Mouse (Mus musculus) liver, embryonic 16.5 days (tissue): ENCODE data around the gene Mtss1l. TPM values are rescaled to one million over a fixed set of nuclear protein-coding genes. Genes with fewer than 3 reads are reported as not detected.

Experiments used
- ATAC-seq: fragments of 200-750 bp; cut with Nextera tagmentation; 2 replicates; pipeline ENCODE4 v1.8.0; 2017; ENCODE audit warnings: low read depth, mild to moderate bottlenecking, moderate number of reproducible peaks, moderate library complexity
- H3K27ac ChIP-seq: fragments of 300-500 bp; sonication (generic); 2 replicates; pipeline ENCODE4 v1.5.1; 2014; ENCODE audit warnings: mild to moderate bottlenecking, low read length
- H3K27me3 ChIP-seq: fragments of 300-500 bp; sonication (generic); 2 replicates; pipeline ENCODE4 v1.6.1; 2014; ENCODE audit warnings: low read depth, low read length, mixed read lengths; ENCODE audit not compliant: control insufficient read depth, insufficient read depth
- H3K36me3 ChIP-seq: fragments of 300-500 bp; sonication (generic); 2 replicates; pipeline ENCODE4 v1.6.1; 2014; ENCODE audit warnings: mild to moderate bottlenecking; ENCODE audit not compliant: control insufficient read depth, insufficient read depth
- H3K4me1 ChIP-seq: fragments of 300-500 bp; sonication (generic); 2 replicates; pipeline ENCODE4 v1.6.1; 2014; ENCODE audit warnings: low read depth, low read length, mixed read lengths; ENCODE audit not compliant: control insufficient read depth
- H3K4me2 ChIP-seq: fragments of 300-500 bp; sonication (generic); 2 replicates; pipeline ENCODE4 v1.6.1; 2014; ENCODE audit warnings: low read depth, low read length, mixed read lengths
- H3K4me3 ChIP-seq: fragments of 300-500 bp; sonication (generic); 2 replicates; pipeline ENCODE4 v1.5.1; 2014; ENCODE audit warnings: low read depth, mild to moderate bottlenecking, low read length
- H3K9ac ChIP-seq: fragments of 300-500 bp; sonication (generic); 2 replicates; pipeline ENCODE4 v1.6.1; 2014; ENCODE audit warnings: low read depth, low read length
- H3K9me3 ChIP-seq: fragments of 300-500 bp; sonication (generic); replicated peaks from 2 replicates; pipeline ENCODE4 v1.6.1; 2016; ENCODE audit warnings: low read length; ENCODE audit not compliant: control insufficient read depth
- WGBS: fragments of 180-500 bp; shearing (Covaris S2); extraction: QIAGEN DNeasy Blood & Tissue Kit; methylation state at CpG from one replicate; pipeline ENCODE4 v1.1.7; 2014; ENCODE audit not compliant: insufficient replicate concordance; 5-methylcytosine and 5-hydroxymethylcytosine counted together
- polyA plus RNA-seq: library from polyadenylated mRNA; unstranded; fragments of >200 nt; fragmentation: Nextera tagmentation; extraction: Ambion mirVana; gene quantifications from 2 replicates; pipeline ENCODE4 v1.2.1, GENCODE M21; 2015

Mtss1l gene
- polyA plus RNA-seq, 1 experiment from 2014 or later = 0.57 TPM

DNA sequence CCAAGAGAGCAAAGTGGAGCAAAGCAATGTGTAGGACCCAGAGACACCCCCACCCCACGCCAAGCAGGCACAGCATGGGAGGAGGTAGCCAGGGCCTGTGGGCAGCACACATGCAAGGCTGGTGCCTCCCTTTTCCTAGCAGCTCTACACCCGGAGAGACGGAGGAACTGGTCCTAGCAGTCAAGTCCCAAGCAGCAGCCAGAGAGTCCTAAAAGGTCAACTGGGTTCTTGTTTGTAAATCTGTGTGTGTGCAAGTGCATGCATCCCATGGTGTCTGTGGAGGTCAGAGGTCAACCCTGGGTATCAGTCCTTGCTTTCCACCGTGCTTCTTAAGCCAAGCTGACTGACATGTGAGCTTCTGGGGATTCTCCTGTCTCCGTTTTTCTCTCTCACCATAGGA, 27.1 kb upstream of the Mtss1l start:
- H3K36me3 ChIP-seq = no peaks in the 10 kb centered on the region
- H3K27me3 ChIP-seq = no peaks in the 10 kb centered on the region
- H3K9me3 ChIP-seq = no peaks in the 10 kb centered on the region
- WGBS = 64% methylated on average over 5 of the region's 5 CpGs
- H3K4me3 ChIP-seq = no peak overlapping the region
- H3K4me2 ChIP-seq = no peak overlapping the region
- no peaks in the 10 kb centered on the region for H3K4me1 ChIP-seq
- no peak for ATAC-seq
- H3K9ac ChIP-seq = no peak overlapping the region
- no peak overlapping the region for H3K27ac ChIP-seq

DNA sequence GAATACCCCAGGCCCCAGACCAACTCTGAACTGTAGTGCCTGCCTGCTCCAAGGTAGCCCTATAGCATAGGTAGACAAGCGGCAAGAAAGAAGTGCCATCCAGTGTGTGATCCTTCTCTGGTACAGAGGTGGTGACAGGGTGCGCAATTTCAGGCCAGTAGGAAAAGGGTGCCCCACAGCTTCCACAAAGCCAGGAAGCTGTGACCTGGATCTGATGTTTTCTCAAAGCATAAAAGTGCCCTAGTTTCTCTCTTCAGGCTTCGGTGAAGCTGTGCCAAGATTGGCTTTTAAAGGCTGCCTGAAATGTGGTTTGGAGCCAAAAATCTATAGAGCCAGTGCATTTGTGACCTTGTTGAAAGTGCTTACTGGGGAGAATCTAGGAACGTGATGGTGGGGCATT, 26.4 kb upstream of the Mtss1l start:
- no peak overlapping the region for H3K27ac ChIP-seq
- H3K9ac ChIP-seq = no peak overlapping the region
- H3K4me1 ChIP-seq = no peaks in the 10 kb centered on the region
- no peaks in the 10 kb centered on the region for H3K9me3 ChIP-seq
- no peak overlapping the region for H3K4me3 ChIP-seq
- H3K36me3 ChIP-seq = no peaks in the 10 kb centered on the region
- no peak for ATAC-seq
- H3K4me2 ChIP-seq = no peak overlapping the region
- WGBS = 79% methylated on average over 4 of the region's 4 CpGs
- H3K27me3 ChIP-seq = no peaks in the 10 kb centered on the region

DNA sequence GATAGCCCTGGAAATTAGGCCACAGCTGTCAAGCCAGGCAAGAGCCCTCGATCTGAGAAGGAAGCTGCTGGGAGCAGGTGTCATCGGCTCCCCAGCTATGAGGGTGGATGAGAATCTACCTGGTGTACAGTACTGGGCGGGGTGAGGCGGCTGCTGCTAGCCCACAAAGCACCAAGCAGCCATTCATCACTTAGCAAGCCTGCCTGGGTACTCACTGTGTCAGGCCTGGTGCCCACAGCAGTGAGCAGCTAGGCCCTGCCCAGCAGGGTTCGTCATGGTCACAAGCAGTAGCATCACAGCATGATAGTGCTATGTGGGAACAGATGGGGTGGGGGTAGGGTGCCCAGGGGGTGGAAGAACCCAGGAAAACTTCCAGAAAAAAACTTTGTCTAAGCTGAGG, 25.8 kb upstream of the Mtss1l start:
- Histone ChIP-seq H3K27me3 (no peaks in the 10 kb centered on the region), H3K4me2 (no peak overlapping the region), H3K9me3 (no peaks in the 10 kb centered on the region), H3K27ac (no peak overlapping the region), H3K36me3 (no peaks in the 10 kb centered on the region), H3K4me3 (no peak overlapping the region), H3K4me1 (no peaks in the 10 kb centered on the region), H3K9ac (no peak overlapping the region)
- ATAC-seq = no peak
- 74% methylated on average over 5 of the region's 5 CpGs for WGBS

DNA sequence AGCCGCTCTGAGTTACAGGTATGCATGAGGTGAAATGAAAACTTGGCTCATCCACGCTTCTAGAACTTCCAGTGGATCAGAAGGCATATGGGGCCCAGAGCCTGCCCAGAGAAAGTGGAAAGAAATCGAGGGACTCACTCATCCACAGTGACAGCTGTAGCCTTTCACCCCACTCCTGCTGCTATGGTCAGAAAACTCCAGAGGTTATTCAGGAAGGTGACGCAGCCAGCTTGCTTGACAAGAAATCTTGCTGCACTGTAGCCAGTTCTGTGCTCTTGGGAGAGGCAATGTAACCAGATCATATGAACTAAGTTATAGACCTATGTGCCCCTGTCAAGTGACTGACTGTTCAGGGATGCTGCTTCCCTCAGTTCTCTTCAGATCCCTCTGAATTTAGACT, 25.2 kb upstream of the Mtss1l start:
- Histone ChIP-seq H3K9me3 (no peaks in the 10 kb centered on the region), H3K4me3 (no peak overlapping the region), H3K4me1 (no peaks in the 10 kb centered on the region), H3K27me3 (no peaks in the 10 kb centered on the region), H3K36me3 (no peaks in the 10 kb centered on the region), H3K9ac (no peak overlapping the region), H3K4me2 (no peak overlapping the region), H3K27ac (no peak overlapping the region)
- ATAC-seq = no peak
- WGBS = 77% methylated on average over 4 of the region's 4 CpGs

DNA sequence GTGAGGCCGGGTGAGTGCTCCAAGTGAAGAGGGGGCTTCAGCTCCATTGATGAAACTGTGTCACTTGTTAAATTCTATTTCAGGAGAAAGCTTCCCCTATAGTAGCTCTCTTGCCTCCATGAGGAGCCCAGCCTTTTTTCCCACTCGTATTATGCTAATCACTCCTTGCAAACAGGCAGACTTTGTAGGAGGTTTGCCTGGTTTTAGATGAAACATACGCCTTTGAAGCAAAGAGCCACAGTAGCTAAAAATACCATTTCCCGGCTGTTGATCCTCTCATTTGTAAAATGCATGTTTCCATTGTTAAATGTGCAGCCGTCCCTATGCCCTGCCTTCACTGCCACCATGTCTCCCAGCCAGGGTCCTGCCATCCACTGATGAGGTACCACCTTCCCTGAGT, 23.7 kb upstream of the Mtss1l start:
- Histone ChIP-seq H3K4me2 (no peak overlapping the region), H3K4me3 (no peak overlapping the region), H3K4me1 (no peaks in the 10 kb centered on the region), H3K36me3 (no peaks in the 10 kb centered on the region), H3K27me3 (no peaks in the 10 kb centered on the region), H3K9me3 (no peaks in the 10 kb centered on the region), H3K27ac (no peak overlapping the region), H3K9ac (no peak overlapping the region)
- ATAC-seq = no peak
- 66% methylated on average over 5 of the region's 5 CpGs for WGBS

DNA sequence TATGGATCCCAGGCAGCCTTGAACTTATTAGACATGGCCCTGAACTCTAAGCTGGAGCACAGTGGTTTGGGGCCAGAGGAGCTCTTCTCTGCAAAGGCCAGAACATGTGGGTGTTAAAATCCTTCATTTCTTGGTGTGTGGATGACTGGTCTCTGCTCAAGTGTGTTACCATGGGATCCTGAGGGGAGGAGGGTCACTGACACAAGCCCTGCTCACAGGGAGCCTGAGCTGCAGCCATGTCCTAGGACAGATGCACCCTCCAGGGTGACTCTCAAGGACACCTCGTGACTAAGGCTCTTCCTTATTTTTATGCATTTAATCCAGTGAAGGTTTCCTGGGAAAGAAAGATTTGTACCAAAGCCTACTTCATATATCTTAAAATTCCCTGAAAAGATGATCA, 23.2 kb upstream of the Mtss1l start:
- ATAC-seq = no peak

DNA sequence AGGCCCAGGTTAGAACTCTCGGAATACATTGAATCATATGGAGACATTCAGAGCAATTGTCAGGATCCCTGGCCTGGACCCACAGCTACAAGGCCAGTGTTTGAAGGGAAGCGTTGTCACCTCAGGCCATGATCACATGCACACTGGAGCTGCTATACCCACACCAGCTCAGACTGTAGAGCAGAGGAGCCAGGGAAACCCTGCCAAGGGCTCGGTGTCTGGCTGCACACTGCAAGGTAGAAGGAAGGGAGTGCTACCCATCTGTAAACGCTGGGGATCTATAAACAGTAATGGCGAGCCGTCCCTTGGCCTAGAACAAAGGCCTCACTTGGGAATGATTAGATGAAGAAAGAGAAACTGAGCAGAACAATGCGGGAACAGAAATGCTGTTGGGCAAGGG, 21.8 kb upstream of the Mtss1l start:
- Histone ChIP-seq H3K9ac (no peak overlapping the region), H3K27ac (no peak overlapping the region), H3K27me3 (no peaks in the 10 kb centered on the region), H3K4me2 (no peak overlapping the region), H3K4me3 (no peak overlapping the region), H3K4me1 (no peaks in the 10 kb centered on the region), H3K36me3 (no peaks in the 10 kb centered on the region), H3K9me3 (no peaks in the 10 kb centered on the region)
- 79% methylated on average over 7 of the region's 7 CpGs for WGBS
- ATAC-seq = no peak

More for the DNA sequence above, 23.2 kb upstream of the Mtss1l start:
- Histone ChIP-seq H3K27ac (no peak overlapping the region), H3K4me1 (no peaks in the 10 kb centered on the region), H3K4me2 (no peak overlapping the region), H3K27me3 (no peaks in the 10 kb centered on the region), H3K4me3 (no peak overlapping the region), H3K36me3 (no peaks in the 10 kb centered on the region), H3K9ac (no peak overlapping the region), H3K9me3 (no peaks in the 10 kb centered on the region)
- WGBS = 71% methylated on average over 1 of the region's 1 CpGs

DNA sequence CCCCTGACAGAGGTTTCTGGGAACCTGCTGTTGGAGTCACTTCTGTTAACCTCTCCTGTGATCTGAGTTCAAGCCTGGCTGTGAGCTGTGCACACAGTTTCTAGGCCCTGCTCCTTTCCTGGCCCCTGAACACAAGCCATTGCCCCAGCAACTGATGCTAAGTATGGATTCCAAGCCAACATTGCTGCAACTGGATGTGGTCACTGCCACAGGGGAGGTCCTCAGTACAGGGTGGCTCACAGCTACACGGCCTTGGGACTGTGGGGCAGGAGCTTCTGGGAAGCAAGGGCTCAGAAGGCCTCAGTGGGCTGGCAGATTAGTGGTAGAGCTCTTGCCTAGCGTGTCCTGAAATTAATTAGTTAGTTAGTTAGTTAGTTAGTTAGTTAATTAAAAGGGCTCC, 20.7 kb upstream of the Mtss1l start:
- H3K36me3 ChIP-seq = no peaks in the 10 kb centered on the region
- no peak overlapping the region for H3K4me3 ChIP-seq
- H3K27ac ChIP-seq = no peak overlapping the region
- no peak for ATAC-seq
- WGBS = 76% methylated on average over 2 of the region's 2 CpGs
- H3K4me1 ChIP-seq = no peaks in the 10 kb centered on the region
- no peak overlapping the region for H3K4me2 ChIP-seq
- H3K27me3 ChIP-seq = no peaks in the 10 kb centered on the region
- H3K9ac ChIP-seq = no peak overlapping the region
- no peaks in the 10 kb centered on the region for H3K9me3 ChIP-seq

DNA sequence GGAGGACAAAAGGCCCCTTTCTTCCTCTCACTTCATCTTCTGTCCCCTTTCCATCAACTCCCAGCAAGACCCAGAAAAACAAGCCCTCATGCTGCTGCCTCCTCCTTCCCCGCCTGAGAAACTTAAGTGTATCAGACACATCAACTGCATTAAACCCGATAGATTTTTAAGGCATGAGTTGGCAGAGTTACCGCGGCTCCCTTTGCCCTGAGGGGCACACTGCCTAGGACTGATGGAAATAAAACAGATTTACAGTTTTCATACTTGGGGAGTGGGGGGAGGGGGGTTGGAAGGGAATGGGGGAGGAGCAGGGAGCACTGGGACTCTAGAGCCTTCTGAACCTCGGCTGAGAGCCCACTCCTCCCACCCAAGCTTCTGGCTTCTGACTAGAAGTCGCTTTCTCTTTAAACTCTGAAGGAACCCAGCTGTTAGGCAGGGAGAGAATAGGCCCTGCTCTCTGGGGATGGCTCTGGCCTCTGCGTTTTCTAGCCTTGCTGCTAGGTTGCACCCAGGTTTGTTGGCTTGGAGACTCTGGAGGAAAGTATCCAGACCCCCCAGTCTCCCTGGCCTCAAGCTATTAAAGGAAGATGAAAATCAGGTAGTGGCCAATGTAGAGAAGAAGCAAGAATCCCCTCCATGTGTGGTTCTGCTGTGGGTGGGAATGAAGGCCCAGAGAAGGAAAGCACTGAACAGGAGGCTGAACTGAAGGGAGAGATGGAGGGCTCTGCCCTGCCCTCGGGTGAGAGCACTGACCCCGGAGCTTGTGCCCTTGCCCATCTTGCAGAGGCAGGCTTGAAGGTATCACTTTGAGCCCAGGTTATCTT, 18.4 kb upstream of the Mtss1l start:
- Histone ChIP-seq H3K4me2 (no peak overlapping the region), H3K36me3 (no peaks in the 10 kb centered on the region), H3K27me3 (no peaks in the 10 kb centered on the region), H3K9ac (no peak overlapping the region), H3K9me3 (no peaks in the 10 kb centered on the region), H3K4me3 (no peak overlapping the region), H3K27ac (no peak overlapping the region), H3K4me1 (no peaks in the 10 kb centered on the region)
- ATAC-seq = no peak
- 71% methylated on average over 9 of the region's 9 CpGs for whole genome bisulfite sequencing
